Mouse (Mus musculus) E14TG2a.4 (cell line): ENCODE measurements around the gene Med11.

Experiments used
- CTCF ChIP-seq: conservative IDR thresholded peaks from 2 replicates; pipeline ENCODE4 v1.5.1; 2014; ENCODE audit warnings: low read length
- NANOG ChIP-seq: IDR thresholded peaks from 2 replicates; pipeline ENCODE4 v1.6.1; 2014; ENCODE audit warnings: borderline replicate concordance, low read length, mixed read lengths
- POU5F1 ChIP-seq: IDR thresholded peaks from 2 replicates; pipeline ENCODE4 v1.6.1; 2014; ENCODE audit warnings: low read length, borderline replicate concordance

GRCm38 (mm10) chr11:70458688-70459600 lies 7.2 kb downstream of the Med11 start, which contains the start of gene Zmynd15:
- TF ChIP-seq CTCF (no peak), NANOG (no peak), POU5F1 (no peak)
